9 mouse cellular contexts compared by ENCODE assay signal in genomic region chr6:36890296-36890695, GRCm38 (mm10).
DNase-seq lines count a peak whose midpoint lies in the region; ATAC-seq and TF ChIP-seq lines count a peak whose summit lies in the region.
"Had no signal": no experiment of that assay in that cellular context is flagged by ENCODE, and none has a peak within 500 bp of the region (broad histone marks: within the 10 kb centered on the region; RNA-seq: fewer than 3 reads in every experiment).

No protein-coding gene starts in this region.

- H3K36me3 ChIP-seq in heart, embryonic 13.5 days = no peaks in the 10 kb centered on the region
- H3K36me3 ChIP-seq in neural tube, embryonic 13.5 days = no peaks in the 10 kb centered on the region

- no peak for TF ChIP-seq CTCF in lung, adult 2 months (IDR thresholded peaks at IDR 0.05; ENCODE audit: insufficient read depth, low read length)

- no peaks in the 10 kb centered on the region for H3K4me1 ChIP-seq in lung, adult 2 months (ENCODE audit: control insufficient read depth, insufficient read depth, low read length)
- H3K4me1 ChIP-seq in heart, embryonic 13.5 days = peaks cover 7% of the 10 kb centered on the region
- H3K4me1 ChIP-seq in neural tube, embryonic 13.5 days (replicated peaks) = peaks cover 19% of the 10 kb centered on the region

- 0 out of 2 replicates have a peak overlapping the region, but pooled peaks have one; percentile 28 for H3K27ac ChIP-seq in heart, embryonic 13.5 days (replicated peaks)
- peak overlapping the region; percentile 71 for H3K27ac ChIP-seq in neural tube, embryonic 13.5 days (replicated peaks)

- no peak overlapping the region for H3K4me2 ChIP-seq in heart, embryonic 13.5 days
- no peak overlapping the region for H3K4me2 ChIP-seq in neural tube, embryonic 13.5 days

- no peak for TF ChIP-seq POLR2A in lung, adult 2 months (IDR thresholded peaks at IDR 0.05; ENCODE audit: borderline replicate concordance, extremely low read depth, low read depth, low read length)

- H3K9ac ChIP-seq in heart, embryonic 13.5 days = no peak overlapping the region
- H3K9ac ChIP-seq in neural tube, embryonic 13.5 days = no peak overlapping the region

- no peaks in the 10 kb centered on the region for H3K9me3 ChIP-seq in heart, embryonic 13.5 days
- H3K9me3 ChIP-seq in neural tube, embryonic 13.5 days = no peaks in the 10 kb centered on the region

- ATAC-seq in heart, embryonic 13.5 days (ENCODE audit: extremely low read depth, insufficient number of reproducible peaks, low FRiP score, low TSS enrichment) = no peak
- peak; percentile 66; the same call in 1 of the 2 replicates for ATAC-seq in neural tube, embryonic 13.5 days (ENCODE audit: low read depth)
- no peak for ATAC-seq in erythroid progenitor cell, adult 5-6 weeks (replicated peaks; ENCODE audit: low FRiP score, poor library complexity, severe bottlenecking)

- WGBS in lung, adult 2 months = 27% methylated on average over 5 of the region's 5 CpGs
- WGBS in heart, embryonic 13.5 days = 18% methylated on average over 5 of the region's 5 CpGs
- 9% methylated on average over 5 of the region's 5 CpGs for WGBS in neural tube, embryonic 13.5 days

- H3K27me3 ChIP-seq in heart, embryonic 13.5 days (replicated peaks) = no peaks in the 10 kb centered on the region
- H3K27me3 ChIP-seq in neural tube, embryonic 13.5 days = no peaks in the 10 kb centered on the region
- H3K27me3 ChIP-seq: CH12.LX had no signal

- H3K4me3 ChIP-seq in lung, adult 2 months (replicated peaks; ENCODE audit: extremely low read depth, low read depth, low read length) = no peak overlapping the region
- no peak overlapping the region for H3K4me3 ChIP-seq in heart, embryonic 13.5 days
- no peak overlapping the region for H3K4me3 ChIP-seq in neural tube, embryonic 13.5 days

- DNase-seq in lung, adult 18-20 months = peak; percentile 12 to 41
- DNase-seq in lung, adult 2 months = no peak
- peak; percentile 85 for DNase-seq in kidney, postnatal 14 days
- no peak for DNase-seq in cerebellum, adult 11 months
- no peak for DNase-seq in frontal cortex, postnatal 14 days (ENCODE audit: low spot score in 2 of 2)

Comparison
In these comparisons a context has a peak if more than half of its experiments do, and no peak if none do; other contexts are left out.
1. DNase-seq: peak in lung, adult 18-20 months (2 of 2) and kidney, postnatal 14 days (single experiment); none in lung, adult 2 months (single experiment), cerebellum, adult 11 months (single experiment) and frontal cortex, postnatal 14 days (0 of 2).